23 mouse cellular contexts compared by ENCODE assay signal in the genomic region with DNA sequence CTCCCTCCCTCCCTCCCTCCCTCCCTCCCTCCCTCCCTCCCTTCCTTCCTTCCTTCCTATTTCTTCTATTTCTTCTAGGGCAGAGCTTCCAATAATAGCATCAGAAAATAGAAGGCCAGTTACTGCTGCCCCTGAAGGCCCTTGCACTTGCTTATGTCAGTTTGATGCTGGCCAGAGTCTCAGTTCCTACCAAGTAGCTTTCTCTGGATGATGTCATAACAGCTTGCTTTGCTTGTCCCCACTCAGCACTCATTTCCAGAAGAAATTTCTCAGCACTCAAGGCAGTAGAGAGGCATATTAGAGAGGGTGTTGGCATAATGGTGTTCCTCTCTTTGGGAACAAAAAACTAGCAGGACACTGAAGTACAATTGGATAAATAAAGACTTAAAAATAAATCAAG.
"Had no signal": no experiment of that assay in that cellular context is flagged by ENCODE, and none has a peak within 500 bp of the region (broad histone marks: within the 10 kb centered on the region; RNA-seq: fewer than 3 reads in every experiment).

No protein-coding gene starts in this region.

- H3K9ac ChIP-seq: forebrain, embryonic 15.5 days; forebrain, postnatal 0 days; hindbrain, embryonic 13.5 days; hindbrain, embryonic 15.5 days; kidney, embryonic 15.5 days; limb, embryonic 13.5 days; limb, embryonic 15.5 days; liver, embryonic 12.5 days; liver, embryonic 14.5 days had no signal

- H3K27ac ChIP-seq: forebrain, embryonic 15.5 days; hindbrain, embryonic 13.5 days; hindbrain, embryonic 15.5 days; hindbrain, postnatal 0 days; kidney, embryonic 15.5 days; kidney, postnatal 0 days; limb, embryonic 13.5 days; limb, embryonic 15.5 days; liver, embryonic 12.5 days; liver, embryonic 14.5 days had no signal

- H3K4me2 ChIP-seq: forebrain, embryonic 15.5 days; hindbrain, embryonic 13.5 days; hindbrain, embryonic 15.5 days; kidney, embryonic 15.5 days; limb, embryonic 13.5 days; limb, embryonic 15.5 days; liver, embryonic 12.5 days had no signal

- H3K4me1 ChIP-seq: forebrain, embryonic 15.5 days; hindbrain, embryonic 13.5 days; hindbrain, embryonic 15.5 days; kidney, embryonic 15.5 days; limb, embryonic 13.5 days; limb, embryonic 15.5 days; liver, embryonic 12.5 days had no signal

- H3K27me3 ChIP-seq: forebrain, embryonic 15.5 days; hindbrain, embryonic 13.5 days; hindbrain, embryonic 15.5 days; kidney, embryonic 15.5 days; limb, embryonic 13.5 days; limb, embryonic 15.5 days; liver, embryonic 12.5 days had no signal

- H3K9me3 ChIP-seq: forebrain, embryonic 15.5 days; hindbrain, embryonic 13.5 days; hindbrain, embryonic 15.5 days; kidney, embryonic 15.5 days; limb, embryonic 13.5 days; limb, embryonic 15.5 days; liver, embryonic 12.5 days had no signal

- DNase-seq: forebrain, postnatal 0 days; gastrocnemius, postnatal 14 days; gastrocnemius, postnatal 36 days; kidney, adult 11 months; kidney, adult 2 months; kidney, adult 9 months; kidney, postnatal 14 days; kidney, postnatal 36 days; layer of hippocampus, adult 9-11 months; layer of hippocampus, postnatal 36 days; left cerebral cortex, postnatal 4 days; lung, adult 18-20 months had no signal

- H3K4me3 ChIP-seq: forebrain, embryonic 15.5 days; hindbrain, embryonic 13.5 days; hindbrain, embryonic 15.5 days; kidney, embryonic 15.5 days; limb, embryonic 13.5 days; limb, embryonic 15.5 days; liver, embryonic 12.5 days had no signal

- H3K36me3 ChIP-seq: forebrain, embryonic 15.5 days; hindbrain, embryonic 13.5 days; hindbrain, embryonic 15.5 days; kidney, embryonic 15.5 days; limb, embryonic 13.5 days; limb, embryonic 15.5 days; liver, embryonic 12.5 days had no signal

- ATAC-seq: forebrain, embryonic 15.5 days; forebrain, postnatal 0 days; hindbrain, postnatal 0 days; intestine, embryonic 16.5 days; liver, embryonic 12.5 days had no signal
